Mouse (Mus musculus): ENCODE measurements around the gene Lrrc8e.
"Not testable (repeated sequence)": the region's sequence is repeated elsewhere in the genome, so short reads cannot be mapped to it uniquely, and the experiment has no call there.

Lrrc8e gene

GRCm38 (mm10) chr8:4222059-4222458 is 4.6 kb upstream of the Lrrc8e start:
- no peak for DNase-seq (ENCODE audit: low spot score)

- DNase-seq (ENCODE audit: low spot score) = no peak
Observed at GRCm38 (mm10) chr8:4226323-4226722, 304 bp upstream of the Lrrc8e start.

- DNase-seq (ENCODE audit: low spot score) = no peak
Observed at GRCm38 (mm10) chr8:4227919-4228318, 1.3 kb downstream of the Lrrc8e start.

- no peak for DNase-seq (ENCODE audit: low spot score)
Observed at GRCm38 (mm10) chr8:4229784-4230183, 3.2 kb downstream of the Lrrc8e start.

- no peak for DNase-seq (ENCODE audit: low spot score)
Observed at GRCm38 (mm10) chr8:4230612-4231351, 4.2 kb downstream of the Lrrc8e start.

GRCm38 (mm10) chr8:4237814-4238433 is 11.3 kb downstream of the Lrrc8e start:
- DNase-seq (ENCODE audit: low spot score) = peak; percentile 58

GRCm38 (mm10) chr8:4238434-4239192 is 12.0 kb downstream of the Lrrc8e start, which contains the start of the genes Map2k7 and Gm49320:
Gene Map2k7 (plus strand): TSS chr8:4238740.
Gene Gm49320 (plus strand): TSS chr8:4238865.
- DNase-seq (ENCODE audit: low spot score) = peak; percentile 99

- no peak for DNase-seq (ENCODE audit: low spot score)
Observed at GRCm38 (mm10) chr8:4239193-4239890, 12.7 kb downstream of the Lrrc8e start.

GRCm38 (mm10) chr8:4245061-4245460 is 18.4 kb downstream of the Lrrc8e start:
- no peak for DNase-seq (ENCODE audit: low spot score)

GRCm38 (mm10) chr8:4245737-4246136 is 19.1 kb downstream of the Lrrc8e start:
- no peak for DNase-seq (ENCODE audit: low spot score)

- no peak for DNase-seq (ENCODE audit: low spot score)
Observed at GRCm38 (mm10) chr8:4247241-4247640, 20.6 kb downstream of the Lrrc8e start.

GRCm38 (mm10) chr8:4247951-4248540 is 21.4 kb downstream of the Lrrc8e start, which contains the start of gene Tgfbr3l:
Gene Tgfbr3l (plus strand): TSS chr8:4248214.
- no peak for DNase-seq (ENCODE audit: low spot score)

GRCm38 (mm10) chr8:4249213-4249612 is 22.6 kb downstream of the Lrrc8e start:
- no peak for DNase-seq (ENCODE audit: low spot score)

- peak; percentile 68 for DNase-seq (ENCODE audit: low spot score)
Observed at GRCm38 (mm10) chr8:4250306-4250970, 23.8 kb downstream of the Lrrc8e start.

GRCm38 (mm10) chr8:4252116-4252760 is 25.6 kb downstream of the Lrrc8e start:
- DNase-seq (ENCODE audit: low spot score) = no peak

- peak; percentile 96 for DNase-seq (ENCODE audit: low spot score)
Observed at GRCm38 (mm10) chr8:4252934-4253841, 26.6 kb downstream of the Lrrc8e start, which contains the start of gene Snapc2. Gene Snapc2 (plus strand): TSS chr8:4253080.

- DNase-seq (ENCODE audit: low spot score) = no peak
Observed at GRCm38 (mm10) chr8:4254001-4254400, 27.4 kb downstream of the Lrrc8e start.

GRCm38 (mm10) chr8:4255471-4255870 is 28.8 kb downstream of the Lrrc8e start:
- DNase-seq (ENCODE audit: low spot score) = not testable (repeated sequence)

- DNase-seq (ENCODE audit: low spot score) = no peak
Observed at GRCm38 (mm10) chr8:4256911-4257310, 30.3 kb downstream of the Lrrc8e start.

Data from yolk sac, embryonic 10.5 days (tissue).